Mouse (Mus musculus) midbrain, embryonic 12.5 days (tissue): ENCODE measurements around the gene Rnasek. TPM values are rescaled to one million over a fixed set of nuclear protein-coding genes. Genes with fewer than 3 reads are reported as not detected.
A peak's percentile ranks its signal among the peaks of the same experiment; 100 is the strongest.

Source experiments
- ATAC-seq: fragments of 200-750 bp; cut with Nextera tagmentation; 2 replicates; pipeline ENCODE4 v1.8.0; 2017; ENCODE audit warnings: low read depth, moderate TSS enrichment, moderate library complexity; ENCODE audit not compliant: low FRiP score
- H3K27ac ChIP-seq: fragments of 300-500 bp; sonication (generic); replicated peaks from 2 replicates; pipeline ENCODE4 v1.5.1; 2016; ENCODE audit warnings: mild to moderate bottlenecking
- H3K27me3 ChIP-seq: fragments of 300-500 bp; sonication (generic); 2 replicates; pipeline ENCODE4 v1.6.1; 2016; ENCODE audit warnings: mild to moderate bottlenecking
- H3K36me3 ChIP-seq: fragments of 300-500 bp; sonication (generic); 2 replicates; pipeline ENCODE4 v1.6.1; 2016
- H3K4me1 ChIP-seq: fragments of 300-500 bp; sonication (generic); 2 replicates; pipeline ENCODE4 v1.6.1; 2016
- H3K4me2 ChIP-seq: fragments of 300-500 bp; sonication (generic); replicated peaks from 2 replicates; pipeline ENCODE4 v1.6.1; 2016; ENCODE audit warnings: mild to moderate bottlenecking, moderate library complexity
- H3K4me3 ChIP-seq: fragments of 300-500 bp; sonication (generic); 2 replicates; pipeline ENCODE4 v1.5.1; 2016; ENCODE audit warnings: mild to moderate bottlenecking
- H3K9ac ChIP-seq: fragments of 300-500 bp; sonication (generic); replicated peaks from 2 replicates; pipeline ENCODE4 v1.6.1; 2016; ENCODE audit warnings: mild to moderate bottlenecking, moderate library complexity
- H3K9me3 ChIP-seq: fragments of 300-500 bp; sonication (generic); 2 replicates; pipeline ENCODE4 v1.6.1; 2016; ENCODE audit warnings: mild to moderate bottlenecking
- WGBS: fragments of 180-500 bp; shearing (Covaris S2); methylation state at CpG from one replicate; pipeline ENCODE4 v1.1.7; 2016; 5-methylcytosine and 5-hydroxymethylcytosine counted together
- polyA plus RNA-seq: library from polyadenylated mRNA; unstranded; fragments of >200 nt; fragmentation: Nextera tagmentation; extraction: Ambion mirVana; gene quantifications from 2 replicates; pipeline ENCODE4 v1.2.1, GENCODE M21; 2016

Gene Rnasek
- polyA plus RNA-seq, 1 experiment from 2014 or later: 172 TPM

GRCm38 (mm10) chr11:70221603-70222500 is 17.8 kb downstream of the Rnasek start:
- H3K4me2 ChIP-seq: peak overlapping the region; percentile 88
- no peak for ATAC-seq
- peak overlapping the region; percentile 61 for H3K4me3 ChIP-seq
- H3K9ac ChIP-seq: peak overlapping the region; percentile 77
- peak overlapping the region; percentile 90 for H3K27ac ChIP-seq
- H3K4me1 ChIP-seq: peaks cover 41% of the 10 kb centered on the region
- peaks cover 12% of the 10 kb centered on the region for H3K36me3 ChIP-seq
- H3K9me3 ChIP-seq: no peaks in the 10 kb centered on the region
- 10% methylated on average over 14 of the region's 14 CpGs for WGBS
- peaks cover 55% of the 10 kb centered on the region for H3K27me3 ChIP-seq

- Histone ChIP-seq H3K27me3 (peaks cover 55% of the 10 kb centered on the region), H3K27ac (peak within 1 kb of the TSS; percentile 90), H3K4me1 (peaks cover 32% of the 10 kb centered on the region), H3K9me3 (no peaks in the 10 kb centered on the region), H3K9ac (peak within 1 kb of the TSS; percentile 77), H3K4me2 (peak within 1 kb of the TSS; percentile 88), H3K4me3 (peak within 1 kb of the TSS; percentile 61), H3K36me3 (peaks cover 16% of the 10 kb centered on the region)
- peak; percentile 93 for ATAC-seq
- WGBS: under 1% methylated on average over 28 of the region's 28 CpGs
These were observed 18.7 kb downstream of the Rnasek start, which contains the start of gene Slc16a13 for GRCm38 (mm10) chr11:70220731-70221602. Gene Slc16a13, minus strand, starts transcription at chr11:70221064.

GRCm38 (mm10) chr11:70220323-70220722 is 19.3 kb downstream of the Rnasek start:
- H3K27ac ChIP-seq: peak overlapping the region; percentile 90
- H3K36me3 ChIP-seq: peaks cover 16% of the 10 kb centered on the region
- peaks cover 55% of the 10 kb centered on the region for H3K27me3 ChIP-seq
- H3K9ac ChIP-seq: peak overlapping the region; percentile 77
- under 1% methylated on average over 24 of the region's 24 CpGs for WGBS
- peak overlapping the region; percentile 88 for H3K4me2 ChIP-seq
- H3K4me3 ChIP-seq: peak overlapping the region; percentile 61
- H3K9me3 ChIP-seq: no peaks in the 10 kb centered on the region
- ATAC-seq: no peak
- H3K4me1 ChIP-seq: peaks cover 33% of the 10 kb centered on the region

- Histone ChIP-seq H3K4me3 (peak overlapping the region; percentile 61), H3K36me3 (peaks cover 16% of the 10 kb centered on the region), H3K27ac (peak overlapping the region; percentile 90; the same call in 1 of the 2 replicates), H3K27me3 (peaks cover 55% of the 10 kb centered on the region), H3K9me3 (no peaks in the 10 kb centered on the region), H3K4me2 (peak overlapping the region; percentile 88), H3K9ac (peak overlapping the region; percentile 77), H3K4me1 (peaks cover 36% of the 10 kb centered on the region)
- ATAC-seq: no peak
- 56% methylated on average over 7 of the region's 7 CpGs for WGBS
These were observed 19.8 kb downstream of the Rnasek start for GRCm38 (mm10) chr11:70219873-70220272.

- no peak for ATAC-seq
- Histone ChIP-seq H3K4me2 (peak overlapping the region; percentile 88), H3K4me3 (peak overlapping the region; percentile 61; the same call in 1 of the 2 replicates), H3K27me3 (peaks cover 55% of the 10 kb centered on the region), H3K27ac (no peak overlapping the region), H3K36me3 (peaks cover 16% of the 10 kb centered on the region), H3K9ac (peak overlapping the region; percentile 31; the same call in 1 of the 2 replicates), H3K9me3 (no peaks in the 10 kb centered on the region), H3K4me1 (peaks cover 46% of the 10 kb centered on the region)
- WGBS: 87% methylated on average over 15 of the region's 15 CpGs
These were observed 20.7 kb downstream of the Rnasek start for GRCm38 (mm10) chr11:70218741-70219470.

- Histone ChIP-seq H3K27me3 (peaks cover 58% of the 10 kb centered on the region), H3K9me3 (no peaks in the 10 kb centered on the region), H3K4me3 (no peak overlapping the region), H3K4me1 (peaks cover 54% of the 10 kb centered on the region), H3K27ac (no peak overlapping the region), H3K4me2 (no peak overlapping the region; the same call in 1 of the 2 replicates), H3K36me3 (peaks cover 16% of the 10 kb centered on the region), H3K9ac (no peak overlapping the region)
- no peak for ATAC-seq
- WGBS: 89% methylated on average over 4 of the region's 4 CpGs
These were observed 21.6 kb downstream of the Rnasek start for GRCm38 (mm10) chr11:70218039-70218438.

GRCm38 (mm10) chr11:70216103-70216502 is 23.5 kb downstream of the Rnasek start:
- Histone ChIP-seq H3K36me3 (peaks cover 16% of the 10 kb centered on the region), H3K4me2 (no peak overlapping the region), H3K4me1 (peaks cover 44% of the 10 kb centered on the region), H3K27me3 (peaks cover 71% of the 10 kb centered on the region), H3K9ac (no peak overlapping the region), H3K4me3 (no peak overlapping the region), H3K9me3 (no peaks in the 10 kb centered on the region), H3K27ac (no peak overlapping the region)
- no peak for ATAC-seq
- WGBS: 46% methylated on average over 3 of the region's 3 CpGs

GRCm38 (mm10) chr11:70215301-70215700 is 24.3 kb downstream of the Rnasek start:
- Histone ChIP-seq H3K9ac (no peak overlapping the region), H3K4me3 (0 out of 2 replicates have a peak overlapping the region, but pooled peaks have one; percentile 33), H3K4me2 (no peak overlapping the region; the same call in 1 of the 2 replicates), H3K36me3 (peaks cover 16% of the 10 kb centered on the region), H3K27me3 (peaks cover 76% of the 10 kb centered on the region), H3K27ac (no peak overlapping the region), H3K4me1 (peaks cover 44% of the 10 kb centered on the region), H3K9me3 (no peaks in the 10 kb centered on the region)
- ATAC-seq: no peak
- WGBS: 9% methylated on average over 22 of the region's 22 CpGs

- H3K36me3 ChIP-seq: peaks cover 16% of the 10 kb centered on the region
- no peak overlapping the region for H3K9ac ChIP-seq
- H3K27me3 ChIP-seq: peaks cover 76% of the 10 kb centered on the region
- no peak for ATAC-seq
- H3K27ac ChIP-seq: no peak overlapping the region
- 5% methylated on average over 18 of the region's 18 CpGs for whole genome bisulfite sequencing
- peak overlapping the region; percentile 59 for H3K4me2 ChIP-seq
- peaks cover 41% of the 10 kb centered on the region for H3K4me1 ChIP-seq
- H3K4me3 ChIP-seq: peak overlapping the region; percentile 33
- H3K9me3 ChIP-seq: no peaks in the 10 kb centered on the region
These were observed 24.8 kb downstream of the Rnasek start for GRCm38 (mm10) chr11:70214856-70215209.

- no peak overlapping the region for H3K27ac ChIP-seq
- H3K36me3 ChIP-seq: peaks cover 16% of the 10 kb centered on the region
- peaks cover 37% of the 10 kb centered on the region for H3K4me1 ChIP-seq
- peak overlapping the region; percentile 59 for H3K4me2 ChIP-seq
- ATAC-seq: peak; percentile 30; the same call in 1 of the 2 replicates
- H3K27me3 ChIP-seq: peaks cover 76% of the 10 kb centered on the region
- WGBS: under 1% methylated on average over 46 of the region's 46 CpGs
- no peaks in the 10 kb centered on the region for H3K9me3 ChIP-seq
- peak overlapping the region; percentile 33 for H3K4me3 ChIP-seq
- peak overlapping the region; percentile 25; the same call in 1 of the 2 replicates for H3K9ac ChIP-seq
These were observed 25.3 kb downstream of the Rnasek start for GRCm38 (mm10) chr11:70214191-70214855.
